Mouse (Mus musculus): ENCODE measurements around the gene Tcta.
A peak's percentile ranks its signal among the peaks of the same experiment; 100 is the strongest.
"Not testable (repeated sequence)": the region's sequence is repeated elsewhere in the genome, so short reads cannot be mapped to it uniquely, and the experiment has no call there.

Tcta gene

DNA sequence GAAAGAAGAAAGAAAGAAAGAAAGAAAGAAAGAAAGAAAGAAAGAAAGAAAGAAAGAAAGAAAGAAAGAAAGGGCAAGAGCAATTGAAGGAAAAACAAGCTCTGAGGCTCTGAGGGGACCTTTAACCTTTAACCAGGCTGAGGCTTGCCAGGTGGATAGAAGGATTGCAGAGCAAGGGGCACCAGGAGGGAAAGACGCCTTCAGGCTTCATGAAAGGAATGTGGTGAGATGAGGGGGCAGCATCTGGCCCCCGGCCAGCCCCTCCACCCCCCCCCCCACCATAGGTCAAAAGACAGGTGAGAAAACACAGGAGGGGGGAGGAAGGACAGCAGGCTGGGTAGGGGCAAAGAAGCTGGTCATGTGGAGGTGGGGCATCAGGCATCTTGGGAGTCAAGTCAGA lies 34.0 kb downstream of the Tcta start:
- no peak for DNase-seq (ENCODE audit: low spot score)

DNA sequence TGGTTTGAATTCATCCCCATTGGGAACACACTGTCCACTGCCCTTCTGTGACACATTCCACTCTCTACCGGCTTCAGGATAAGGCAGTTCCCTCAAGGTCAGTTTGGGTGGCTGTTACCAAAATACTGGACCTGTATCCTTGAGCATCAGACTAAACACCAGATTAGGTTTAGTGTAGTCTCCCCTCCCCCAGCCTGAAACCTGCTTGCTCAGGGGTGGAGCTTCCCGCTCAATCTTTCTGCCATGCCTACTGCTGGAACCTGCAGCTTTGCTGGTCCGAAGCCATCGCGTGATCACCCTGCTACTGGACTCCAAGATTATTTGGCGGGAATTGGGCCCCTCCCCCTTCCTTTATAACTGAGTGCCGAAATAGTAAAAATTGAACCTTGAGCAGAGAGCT lies 37.3 kb downstream of the Tcta start:
- DNase-seq (ENCODE audit: low spot score): not testable (repeated sequence)

DNA sequence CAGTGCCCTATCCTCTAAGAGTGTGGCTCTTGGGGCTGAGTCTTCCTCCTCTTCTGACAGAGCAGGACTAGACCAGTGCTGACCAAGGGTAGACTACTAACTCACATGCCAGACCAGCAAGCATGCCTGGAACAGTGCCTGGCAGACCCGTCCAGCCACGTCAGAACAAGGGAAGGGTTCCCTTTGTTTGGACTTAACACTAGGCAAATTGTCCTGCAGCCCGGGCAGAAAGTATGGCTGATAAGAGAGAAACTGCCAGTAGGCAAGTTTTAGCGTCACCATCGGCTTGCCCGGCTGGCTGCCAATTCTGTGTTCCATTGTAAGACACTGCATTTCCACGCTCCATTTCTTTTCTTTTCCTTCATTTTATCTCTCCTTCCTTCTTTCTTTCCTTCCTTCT lies 38.3 kb downstream of the Tcta start:
- no peak for DNase-seq (ENCODE audit: low spot score)

DNA sequence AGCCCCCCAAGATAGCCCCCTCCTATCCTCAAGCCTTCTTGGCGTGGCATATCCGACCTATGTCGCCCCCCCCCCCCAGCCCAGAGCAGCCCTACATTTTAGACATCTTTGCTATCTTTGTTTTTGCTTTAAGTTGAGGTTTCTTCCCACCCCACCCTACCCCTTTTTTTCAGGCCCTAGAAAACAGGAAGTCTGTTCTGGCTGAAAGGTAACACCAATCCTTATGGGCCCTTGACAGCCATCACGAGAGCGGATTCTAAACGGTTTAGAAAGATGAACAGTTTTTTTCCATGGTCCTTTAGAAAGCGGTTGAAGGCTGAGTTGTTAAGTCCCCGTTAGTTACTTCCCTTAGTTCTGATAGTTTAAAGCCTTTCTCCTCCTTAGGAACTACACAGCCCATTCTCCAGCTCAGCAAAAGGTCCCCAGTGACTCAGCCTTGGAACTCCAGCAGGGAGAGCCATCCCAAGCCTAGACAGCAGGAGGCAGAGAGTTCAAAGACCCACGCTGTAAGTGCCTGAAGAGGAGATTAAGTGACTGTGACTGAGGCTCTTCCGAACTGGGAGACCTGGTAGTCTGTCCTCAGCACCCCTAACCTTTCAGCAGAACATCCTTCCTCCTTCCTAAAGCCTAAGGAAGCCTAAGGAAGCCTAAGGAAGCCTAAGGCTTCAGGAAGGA lies 39.6 kb downstream of the Tcta start:
- DNase-seq (ENCODE audit: low spot score): no peak

DNA sequence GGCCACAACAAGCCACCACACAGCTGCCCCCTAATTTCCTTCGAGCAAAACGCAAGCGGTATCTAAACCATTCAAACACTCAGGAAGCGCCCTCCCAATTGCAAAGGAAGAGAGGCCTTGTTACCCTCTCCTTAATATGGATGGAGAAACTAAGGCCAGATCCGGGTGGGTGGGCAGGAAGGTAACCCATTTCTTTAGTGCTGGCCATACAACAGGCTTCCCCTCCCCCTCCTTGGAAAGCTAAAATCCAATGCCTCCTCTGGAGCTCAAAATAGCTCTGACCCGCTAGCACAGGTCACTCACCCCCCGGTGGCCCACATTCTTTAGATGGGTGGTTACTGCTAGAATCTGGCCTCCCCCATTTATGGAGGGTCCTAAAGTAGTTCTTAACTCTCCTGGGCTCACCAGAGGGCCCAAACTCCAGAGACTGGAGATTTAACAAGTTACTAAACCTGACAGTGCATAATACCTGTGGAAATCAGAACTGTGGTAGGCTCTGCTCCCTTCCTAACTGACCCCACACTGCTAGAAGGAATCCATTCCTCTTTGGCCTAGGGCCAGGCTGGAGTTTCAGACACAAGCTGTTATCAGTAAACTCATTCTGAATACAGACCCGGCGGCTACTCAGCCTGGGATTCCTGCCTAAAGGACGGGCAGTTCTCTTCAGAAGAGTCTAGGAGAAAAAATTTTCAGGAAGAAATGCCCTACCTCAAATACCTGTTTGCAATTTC lies 41.6 kb downstream of the Tcta start:
- DNase-seq (ENCODE audit: low spot score): peak; percentile 43

DNA sequence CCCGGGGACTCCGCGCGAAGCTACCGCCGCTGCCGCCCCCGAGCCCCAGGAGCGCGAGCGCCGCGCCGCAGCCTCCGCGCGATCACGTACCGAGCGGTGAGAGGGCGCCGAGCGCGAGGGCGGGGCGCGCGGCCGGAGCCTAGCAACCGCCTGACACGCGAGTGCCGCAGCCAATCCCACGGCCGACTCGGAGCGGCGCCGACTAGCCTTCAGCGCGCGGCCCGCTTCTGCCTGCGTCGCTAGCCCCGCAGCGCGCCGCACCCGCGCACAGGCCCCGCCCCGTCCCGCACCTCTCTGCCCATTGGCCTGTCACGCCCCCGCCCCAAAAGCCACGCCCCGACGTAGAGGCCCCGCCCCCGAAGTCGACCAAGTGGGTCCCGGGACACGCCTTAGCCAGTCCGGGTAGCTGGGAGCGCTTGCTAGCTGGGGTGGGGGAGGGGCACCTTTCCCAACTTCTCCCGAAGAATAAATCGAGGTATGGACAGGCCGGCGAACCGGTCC lies 42.2 kb downstream of the Tcta start, which contains the start of gene Dag1:
Dag1 (minus strand) TSS at position 269 of the 501 bp plus-strand sequence.
- peak; percentile 98 for DNase-seq (ENCODE audit: low spot score)

DNA sequence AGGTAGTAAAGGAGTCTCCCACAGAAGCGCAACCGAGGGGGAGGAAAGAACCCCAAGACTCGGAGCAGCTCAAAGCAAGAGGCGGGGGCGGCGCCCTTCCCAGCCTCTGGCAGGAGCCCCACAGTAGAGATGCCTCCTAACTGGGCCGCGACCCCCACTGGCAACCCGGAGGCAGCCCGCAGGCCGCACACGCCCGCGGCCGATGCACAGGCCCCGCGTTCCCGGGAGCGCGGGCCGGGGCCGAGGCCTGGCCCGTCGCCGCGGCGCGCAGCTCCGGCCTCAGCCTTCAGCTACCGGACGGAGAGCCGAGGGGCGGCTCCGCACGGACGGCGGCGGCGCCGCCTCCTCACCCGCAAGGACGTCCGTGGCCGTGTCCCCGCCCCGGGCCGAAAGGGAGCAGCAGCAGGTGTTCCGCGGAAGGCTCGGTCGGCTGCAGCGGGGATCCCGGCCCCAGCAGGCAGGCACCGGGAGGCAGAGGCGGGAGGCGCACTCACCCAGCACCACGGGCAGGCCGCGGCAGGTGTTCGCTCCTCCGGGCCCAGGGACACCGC lies 42.8 kb downstream of the Tcta start:
- DNase-seq (ENCODE audit: low spot score): peak; percentile 59

DNA sequence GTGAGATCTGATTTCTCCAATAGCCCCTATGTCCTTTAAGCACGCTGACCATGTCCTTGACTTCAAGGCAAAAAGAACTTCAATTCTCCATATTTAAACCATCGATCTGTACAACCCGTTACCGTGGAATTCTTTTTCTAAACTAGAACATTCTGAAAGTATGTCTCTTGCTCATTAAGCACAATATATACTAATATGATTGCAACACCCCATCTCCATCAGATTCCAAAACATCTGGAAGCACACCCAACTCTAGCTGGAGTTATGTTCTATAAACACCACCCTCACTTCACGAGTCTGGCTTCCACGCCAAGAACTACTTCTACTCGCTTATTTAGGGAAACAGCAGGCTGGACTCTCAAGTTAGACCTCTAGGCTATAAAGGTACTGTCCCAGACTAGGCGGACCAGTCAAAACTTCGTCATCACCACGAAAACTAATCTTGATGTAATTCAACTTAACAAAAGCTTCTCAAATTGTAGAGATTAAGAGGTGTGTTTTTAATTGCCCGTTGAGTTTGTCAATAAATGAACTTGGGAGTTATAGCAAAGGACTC lies 43.4 kb downstream of the Tcta start:
- DNase-seq (ENCODE audit: low spot score): peak; percentile 64

DNA sequence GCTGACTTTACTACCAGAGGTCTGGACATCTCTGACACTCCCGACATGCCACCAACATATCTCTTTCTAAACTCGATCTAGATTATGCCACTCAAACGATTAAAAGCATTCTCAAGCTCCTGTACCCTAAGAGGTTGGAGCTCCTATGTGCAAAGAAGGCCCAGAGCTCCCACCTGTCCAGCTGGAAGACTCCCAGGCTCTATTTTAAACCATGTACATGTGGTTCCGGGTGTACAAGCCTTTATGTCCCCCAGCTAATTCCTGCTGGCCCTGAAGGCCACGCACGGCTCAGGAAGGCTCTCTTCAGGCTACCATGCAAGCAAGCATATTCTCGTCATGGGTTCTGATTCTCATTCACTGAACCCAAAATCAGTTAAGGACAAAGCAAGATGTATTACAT lies 44.1 kb downstream of the Tcta start:
- DNase-seq (ENCODE audit: low spot score): no peak

DNA sequence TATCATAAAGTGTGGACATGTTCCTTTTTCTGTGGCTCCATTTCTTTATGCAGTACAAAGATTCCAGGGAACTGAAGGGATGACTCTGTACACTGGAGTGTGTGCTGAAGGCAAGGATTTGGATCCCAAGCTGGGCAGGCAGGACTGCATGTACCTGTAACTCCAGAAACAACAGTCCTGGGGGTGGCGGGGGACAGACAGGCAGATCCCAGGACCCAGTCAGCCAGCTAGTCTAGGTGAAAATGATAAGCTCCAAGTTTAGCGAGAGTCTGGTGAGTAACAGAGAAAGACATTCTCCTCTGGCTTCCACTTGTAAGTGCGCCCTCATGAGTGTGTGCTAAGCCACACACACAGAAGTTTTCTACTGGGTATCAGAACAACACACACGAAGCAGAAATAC lies 45.4 kb downstream of the Tcta start:
- no peak for DNase-seq (ENCODE audit: low spot score)

Measured in lung, postnatal 25 days (tissue).